Mouse (Mus musculus) C2C12 (cell line): ENCODE results near the gene Tinf2. TPM values are rescaled to one million over a fixed set of nuclear protein-coding genes. Genes with fewer than 3 reads are reported as not detected.

Experiments used
- H3K27me3 ChIP-seq: one replicate; pipeline ENCODE4 v1.6.1; 2011; ENCODE audit not compliant: control insufficient read depth, insufficient read depth, insufficient read length
- H3K36me3 ChIP-seq: one replicate; pipeline ENCODE4 v1.6.1; 2011; ENCODE audit not compliant: control insufficient read depth, insufficient read depth
- H3K4me3 ChIP-seq: one replicate; pipeline ENCODE4 v1.5.1; 2011; ENCODE audit warnings: mild to moderate bottlenecking, control low read depth; ENCODE audit not compliant: poor library complexity, insufficient read depth, severe bottlenecking
- H3K79me2 ChIP-seq: one replicate; pipeline ENCODE4 v1.6.1; 2011; ENCODE audit not compliant: control insufficient read depth, insufficient read depth
- H3K79me3 ChIP-seq: one replicate; pipeline ENCODE4 v1.6.1; 2011; ENCODE audit warnings: low read depth, control low read depth
- H3ac ChIP-seq: one replicate; pipeline ENCODE3; 2011; ENCODE audit warnings: low read depth; ENCODE audit not compliant: control insufficient read depth, insufficient read length
- CEBPB ChIP-seq: IDR thresholded peaks from one replicate; pipeline ENCODE4 v1.6.1; 2011; ENCODE audit warnings: low read depth, mild to moderate bottlenecking, control low read depth, moderate library complexity
- CTCF ChIP-seq: IDR thresholded peaks from one replicate; pipeline ENCODE4 v1.5.1; 2011; ENCODE audit not compliant: control insufficient read depth, insufficient read depth, insufficient read length
- FOSL1 ChIP-seq: IDR thresholded peaks from one replicate; pipeline ENCODE4 v1.8.0; 2011; ENCODE audit warnings: mild to moderate bottlenecking, low read length; ENCODE audit not compliant: poor library complexity, insufficient read depth, severe bottlenecking
- MAX ChIP-seq: IDR thresholded peaks from one replicate; pipeline ENCODE4 v1.6.1; 2011; ENCODE audit warnings: mild to moderate bottlenecking, control low read depth
- MYOD1 ChIP-seq: IDR thresholded peaks from one replicate; pipeline ENCODE4 v1.6.1; 2011; ENCODE audit warnings: low read depth; ENCODE audit not compliant: control insufficient read depth, insufficient read length
- MYOG ChIP-seq: IDR thresholded peaks from one replicate; pipeline ENCODE4 v1.6.1; 2011; ENCODE audit not compliant: control insufficient read depth, insufficient read length; ENCODE audit errors: extremely low read depth
- USF1 ChIP-seq: IDR thresholded peaks from one replicate; pipeline ENCODE4 v1.6.1; 2011; ENCODE audit warnings: low read depth, mild to moderate bottlenecking, control low read depth, moderate library complexity
- long read RNA-seq, 2 experiments: library from polyadenylated mRNA; unstranded; transcript quantifications; one replicate each; pipeline ENCODE4 v2.0.0; 2019 to 2020
- polyA plus RNA-seq: library from polyadenylated mRNA; unstranded; fragments of >200 nt; fragmentation: generic; extraction: Trizol; gene quantifications from one replicate; pipeline ENCODE4 v1.2.1, GENCODE M21; 2012; ENCODE audit warnings: missing spikeins

Tinf2 gene
- 24.4 TPM for polyA plus RNA-seq
- long read RNA-seq, experiment 1, transcript Tinf2-201 (9 exons, 2,956 nt) = major isoform, 21 of 25 reads
- long read RNA-seq, experiment 1, partial matches to known transcripts = 2 of 25 reads
- long read RNA-seq, experiment 1, other reads (novel, unspliced or antisense) = 2 of 25 reads
- long read RNA-seq, experiment 2, transcript Tinf2-205 (9 exons, 2,001 nt) = minor isoform, 5 of 80 reads
- long read RNA-seq, experiment 2, transcript Tinf2-201 (9 exons, 2,956 nt) = major isoform, 53 of 80 reads
- long read RNA-seq, experiment 2, partial matches to known transcripts = 8 of 80 reads
- long read RNA-seq, experiment 2, other reads (novel, unspliced or antisense) = 11 of 80 reads

DNA sequence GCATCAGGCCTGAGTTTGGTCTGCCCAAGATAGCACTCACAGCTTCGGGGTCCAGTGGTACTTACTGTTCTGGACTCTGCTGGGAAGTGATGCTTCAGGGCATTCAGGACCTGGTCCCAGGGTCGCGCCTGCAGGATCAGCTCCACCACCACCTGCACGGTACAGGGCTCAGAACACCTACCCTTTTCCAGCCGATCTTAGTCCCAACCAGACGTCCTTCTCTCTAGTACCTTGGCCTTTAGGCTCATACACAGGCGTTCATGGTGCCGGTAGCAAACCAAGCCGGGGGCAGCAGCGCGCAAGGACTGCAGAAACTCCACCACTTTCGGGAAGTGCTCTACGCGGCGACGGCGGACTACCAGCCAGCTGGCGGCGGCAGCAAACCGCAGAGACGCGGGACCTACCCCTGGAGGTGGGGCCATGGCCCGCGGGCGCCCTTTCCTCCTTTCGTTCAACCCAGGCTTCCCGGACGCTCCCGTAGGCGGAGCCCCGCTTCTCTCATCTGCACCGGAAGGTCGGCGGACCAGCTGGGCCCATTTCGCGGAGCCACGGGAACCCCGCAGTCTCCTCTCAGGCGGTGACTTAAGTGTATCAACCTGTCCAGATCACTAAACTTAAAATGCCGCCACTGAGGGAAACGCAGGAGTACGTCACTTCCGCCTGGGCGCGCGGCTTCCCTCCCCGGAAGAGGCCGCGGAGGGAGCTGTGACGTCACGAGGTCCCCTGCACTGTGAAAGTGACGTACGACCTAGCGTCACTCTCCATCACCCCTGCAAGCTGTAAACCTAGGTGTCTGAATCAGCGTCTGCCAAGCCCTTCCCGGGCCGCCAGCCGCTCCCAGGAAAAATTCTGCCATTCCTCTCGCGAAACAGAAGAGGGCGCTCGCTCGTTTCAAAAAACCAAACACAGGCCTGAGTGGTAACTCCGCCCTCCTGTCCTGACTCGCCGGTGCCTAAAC lies at the start of gene Tinf2:
Tinf2 (minus strand) TSS at position 661 of the 958 bp plus-strand sequence.
- peaks cover 39% of the 10 kb centered on the region for H3K36me3 ChIP-seq
- no peaks in the 10 kb centered on the region for H3K27me3 ChIP-seq
- H3K4me3 ChIP-seq = peak within 1 kb of the TSS; percentile 61
- TF ChIP-seq MYOD1 (no peak), CTCF (peak; percentile 15)
- H3K79me3 ChIP-seq = peaks cover 7% of the 10 kb centered on the region
- peak within 1 kb of the TSS; percentile 72 for H3ac ChIP-seq
- peaks cover 18% of the 10 kb centered on the region for H3K79me2 ChIP-seq

DNA sequence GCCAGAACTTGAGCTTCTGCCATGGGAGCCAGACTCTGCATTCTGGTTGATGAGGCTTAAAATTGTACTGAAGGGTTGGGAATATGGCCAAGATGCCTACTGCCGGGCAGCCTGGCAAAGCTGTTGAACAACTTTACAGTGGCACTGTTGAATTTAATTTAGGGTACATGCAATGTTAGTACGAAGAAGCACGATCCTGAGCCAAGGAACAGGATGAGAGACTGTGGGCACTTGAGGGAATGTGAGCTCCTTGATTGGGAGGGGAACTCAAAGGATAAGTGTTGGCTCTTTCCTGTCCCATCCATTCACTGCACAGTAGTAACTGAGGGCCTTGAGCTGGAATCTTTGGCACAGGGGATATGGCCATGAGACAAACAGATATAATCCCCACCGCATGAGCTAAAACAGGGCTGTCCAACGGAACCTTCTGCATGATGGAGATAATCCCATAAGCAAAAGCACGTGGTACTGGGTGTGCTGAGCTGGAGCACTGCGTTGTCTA lies 49.0 kb upstream of the Tinf2 start:
- TF ChIP-seq CTCF = no peak
- no peak for TF ChIP-seq CEBPB
- no peak for TF ChIP-seq MYOG
- no peak for TF ChIP-seq MYOD1
- no peak for TF ChIP-seq USF1
- TF ChIP-seq MAX = no peak
- no peak for TF ChIP-seq FOSL1
- Histone ChIP-seq H3ac (no peak overlapping the region), H3K79me2 (no peaks in the 10 kb centered on the region), H3K36me3 (no peaks in the 10 kb centered on the region), H3K27me3 (no peaks in the 10 kb centered on the region), H3K4me3 (no peak overlapping the region), H3K79me3 (no peaks in the 10 kb centered on the region)

DNA sequence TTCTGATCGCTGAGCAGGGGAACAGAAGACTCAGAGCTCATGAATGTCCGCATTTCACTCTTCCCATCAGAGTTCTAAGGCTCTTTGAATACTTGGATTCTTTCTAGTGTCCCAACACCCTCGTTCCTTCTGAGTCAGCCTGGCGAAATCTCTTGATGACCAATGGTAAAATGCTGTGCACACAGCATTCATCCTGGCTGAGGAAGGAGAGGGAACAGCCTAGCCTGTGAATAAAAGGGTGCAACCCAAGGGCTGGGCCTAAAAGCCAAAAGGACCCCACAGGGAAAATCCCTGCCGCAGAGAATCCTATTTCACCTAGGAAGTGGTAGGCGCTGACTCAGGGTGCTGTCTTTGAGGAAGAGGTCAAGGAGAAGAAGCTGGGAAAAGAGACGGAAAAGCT lies 48.5 kb upstream of the Tinf2 start:
- H3K36me3 ChIP-seq = no peaks in the 10 kb centered on the region
- no peak for TF ChIP-seq MYOG
- TF ChIP-seq MAX = no peak
- TF ChIP-seq MYOD1 = no peak
- no peak for TF ChIP-seq CEBPB
- no peak for TF ChIP-seq FOSL1
- no peak for TF ChIP-seq USF1
- no peak for TF ChIP-seq CTCF
- no peak overlapping the region for H3K4me3 ChIP-seq
- no peaks in the 10 kb centered on the region for H3K79me3 ChIP-seq
- no peaks in the 10 kb centered on the region for H3K79me2 ChIP-seq
- no peaks in the 10 kb centered on the region for H3K27me3 ChIP-seq
- no peak overlapping the region for H3ac ChIP-seq

DNA sequence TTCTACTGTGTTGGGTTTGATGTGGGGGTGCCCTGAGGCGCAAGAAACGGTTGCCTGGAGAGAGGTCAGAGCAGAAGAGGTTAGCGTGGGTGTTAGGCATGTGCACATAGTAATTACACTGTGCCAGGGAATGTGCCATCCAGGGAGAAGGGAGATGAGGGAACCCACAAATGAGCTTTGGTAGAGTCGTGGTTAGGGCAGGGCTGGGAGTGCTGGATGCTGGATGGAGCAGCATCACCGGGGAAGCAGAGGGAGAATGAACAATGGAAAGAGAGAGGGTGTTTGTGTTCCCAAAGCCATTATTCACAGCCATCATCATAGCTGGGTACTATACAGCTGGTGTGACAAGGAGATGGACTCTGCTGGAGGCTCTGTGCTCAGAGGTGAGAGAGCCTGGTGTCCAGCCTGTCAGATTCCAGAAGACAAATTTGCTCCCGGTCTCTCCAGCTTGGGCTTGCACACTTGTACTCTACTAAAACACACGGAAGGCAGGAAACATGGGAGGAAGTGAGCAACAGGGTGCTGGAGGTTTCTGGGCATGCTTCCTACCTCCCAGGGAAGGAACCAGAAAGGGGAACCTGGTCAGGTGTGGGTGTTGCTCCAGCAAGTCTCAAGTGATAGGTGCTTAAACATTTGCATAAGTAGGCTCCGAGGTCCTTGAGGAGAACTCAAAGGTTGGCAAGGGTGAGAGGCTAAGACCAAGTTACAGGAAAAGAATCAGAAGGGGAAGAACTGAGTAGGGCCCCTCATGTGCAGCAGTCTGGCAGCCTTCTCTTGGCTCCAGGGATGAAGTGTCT lies 46.5 kb upstream of the Tinf2 start:
- no peak overlapping the region for H3K4me3 ChIP-seq
- no peaks in the 10 kb centered on the region for H3K79me3 ChIP-seq
- TF ChIP-seq MAX = no peak
- no peak for TF ChIP-seq FOSL1
- TF ChIP-seq USF1 = no peak
- TF ChIP-seq CEBPB = no peak
- TF ChIP-seq CTCF = no peak
- no peak for TF ChIP-seq MYOD1
- TF ChIP-seq MYOG = no peak
- H3K36me3 ChIP-seq = no peaks in the 10 kb centered on the region
- no peaks in the 10 kb centered on the region for H3K27me3 ChIP-seq
- H3K79me2 ChIP-seq = no peaks in the 10 kb centered on the region
- H3ac ChIP-seq = no peak overlapping the region

DNA sequence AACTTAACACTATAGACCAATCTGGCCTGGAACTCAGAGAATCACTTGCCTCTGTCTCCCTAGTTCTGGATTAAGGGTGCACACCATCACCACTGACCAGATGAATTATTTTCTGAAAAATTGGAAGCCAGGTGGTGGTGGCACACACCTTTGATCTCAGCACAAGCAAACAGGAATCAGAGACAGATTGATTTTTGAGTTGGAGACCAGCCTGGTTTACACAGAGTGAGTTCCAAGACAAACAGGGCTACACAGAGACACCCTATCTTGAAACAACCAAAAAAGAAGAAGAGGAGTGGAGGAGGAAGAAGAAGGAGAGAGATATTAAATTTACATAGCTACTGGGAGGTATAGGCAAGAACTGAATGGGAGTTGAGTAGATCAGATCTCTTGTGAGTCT lies 44.6 kb upstream of the Tinf2 start:
- Histone ChIP-seq H3K79me3 (no peaks in the 10 kb centered on the region), H3ac (no peak overlapping the region), H3K79me2 (no peaks in the 10 kb centered on the region), H3K27me3 (no peaks in the 10 kb centered on the region), H3K36me3 (no peaks in the 10 kb centered on the region), H3K4me3 (no peak overlapping the region)
- no peak for TF ChIP-seq CEBPB
- no peak for TF ChIP-seq MAX
- TF ChIP-seq USF1 = no peak
- no peak for TF ChIP-seq CTCF
- TF ChIP-seq MYOG = no peak
- TF ChIP-seq FOSL1 = no peak
- no peak for TF ChIP-seq MYOD1
